Mouse (Mus musculus): ENCODE measurements around the gene Fam166b. TPM values are rescaled to one million over a fixed set of nuclear protein-coding genes. Genes with fewer than 3 reads are reported as not detected.
A peak's percentile ranks its signal among the peaks of the same experiment; 100 is the strongest.

Gene Fam166b
- polyA plus RNA-seq, 1 experiment from 2014 or later = 0.34 TPM

DNA sequence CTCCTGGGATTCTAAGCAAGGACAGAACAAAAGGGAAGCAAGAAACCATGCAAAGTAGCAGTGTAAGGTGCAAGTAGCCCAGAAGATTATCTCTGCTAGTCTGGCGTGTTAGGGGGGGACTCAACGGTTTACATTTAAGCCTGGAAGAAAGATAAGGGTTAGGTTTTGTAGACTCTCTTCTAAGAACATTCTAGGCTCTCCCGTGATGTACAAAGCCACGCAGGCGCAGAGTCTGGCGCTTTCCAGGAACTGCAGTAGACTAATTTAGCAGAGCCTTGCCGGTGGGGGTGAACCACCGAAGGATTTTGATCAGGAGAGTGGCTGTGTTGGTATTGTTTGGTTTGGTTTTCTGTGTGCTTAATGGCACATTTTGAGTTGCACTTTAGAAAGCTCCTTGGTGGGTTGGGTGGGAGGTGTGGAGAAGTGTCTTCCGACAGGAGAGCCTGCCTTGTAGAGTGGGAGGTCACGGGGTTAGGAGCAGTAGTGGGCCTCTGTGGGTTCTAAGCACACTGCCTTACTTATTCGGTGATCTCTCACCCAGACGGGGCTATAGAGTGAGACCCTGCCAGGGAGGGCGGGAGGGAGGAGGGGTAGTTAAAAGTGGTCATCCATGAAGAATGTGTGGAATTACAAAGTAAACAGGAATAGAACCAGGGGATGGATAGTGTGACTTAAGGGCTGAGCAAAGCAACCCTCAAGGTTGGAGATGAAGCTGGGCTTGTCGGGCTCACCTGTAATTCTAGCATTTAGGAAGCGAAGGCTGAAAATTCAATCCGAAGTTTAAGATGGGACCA is 11.5 kb downstream of the Fam166b start:
- Histone ChIP-seq H3K27me3 (replicated peaks) (peaks cover 8% of the 10 kb centered on the region; the same call in 1 of the 2 replicates), H3K9me3 (no peaks in the 10 kb centered on the region), H3K4me1 (peaks cover 4% of the 10 kb centered on the region; the same call in 1 of the 2 replicates), H3K9ac (no peak overlapping the region), H3K4me2 (replicated peaks) (no peak overlapping the region), H3K27ac (no peak overlapping the region), H3K4me3 (no peak overlapping the region), H3K36me3 (peaks cover 52% of the 10 kb centered on the region)
- no peak for ATAC-seq (ENCODE audit: low FRiP score, low read depth)
- WGBS = 77% methylated on average over 16 of the region's 16 CpGs

DNA sequence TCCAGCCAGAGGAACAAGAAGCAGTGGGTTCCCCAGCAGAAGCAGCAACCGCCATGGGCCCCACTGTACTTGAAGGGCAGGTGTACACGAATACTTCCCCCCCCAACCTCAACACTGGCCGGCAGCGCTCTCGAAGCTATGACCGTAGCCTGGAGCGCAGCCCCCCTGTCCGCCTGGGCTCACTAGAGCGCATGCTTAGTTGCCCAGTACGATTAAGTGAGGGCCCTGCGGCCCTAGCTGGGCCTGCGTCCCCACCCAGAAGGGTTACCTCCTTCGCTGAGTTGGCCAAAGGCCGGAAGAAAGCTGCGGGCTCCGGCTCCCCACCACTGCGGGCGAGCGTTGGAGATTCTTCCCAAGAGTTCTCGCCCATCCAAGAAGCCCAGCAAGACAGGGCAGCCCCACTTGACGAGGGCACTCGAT is 12.9 kb downstream of the Fam166b start:
- Histone ChIP-seq H3K9ac (no peak overlapping the region), H3K36me3 (peaks cover 38% of the 10 kb centered on the region), H3K9me3 (no peaks in the 10 kb centered on the region), H3K27ac (no peak overlapping the region), H3K4me3 (no peak overlapping the region), H3K4me2 (replicated peaks) (no peak overlapping the region), H3K4me1 (peaks cover 4% of the 10 kb centered on the region; the same call in 1 of the 2 replicates), H3K27me3 (replicated peaks) (no peaks in the 10 kb centered on the region)
- 95% methylated on average over 22 of the region's 22 CpGs for WGBS
- no peak for ATAC-seq (ENCODE audit: low FRiP score, low read depth)

DNA sequence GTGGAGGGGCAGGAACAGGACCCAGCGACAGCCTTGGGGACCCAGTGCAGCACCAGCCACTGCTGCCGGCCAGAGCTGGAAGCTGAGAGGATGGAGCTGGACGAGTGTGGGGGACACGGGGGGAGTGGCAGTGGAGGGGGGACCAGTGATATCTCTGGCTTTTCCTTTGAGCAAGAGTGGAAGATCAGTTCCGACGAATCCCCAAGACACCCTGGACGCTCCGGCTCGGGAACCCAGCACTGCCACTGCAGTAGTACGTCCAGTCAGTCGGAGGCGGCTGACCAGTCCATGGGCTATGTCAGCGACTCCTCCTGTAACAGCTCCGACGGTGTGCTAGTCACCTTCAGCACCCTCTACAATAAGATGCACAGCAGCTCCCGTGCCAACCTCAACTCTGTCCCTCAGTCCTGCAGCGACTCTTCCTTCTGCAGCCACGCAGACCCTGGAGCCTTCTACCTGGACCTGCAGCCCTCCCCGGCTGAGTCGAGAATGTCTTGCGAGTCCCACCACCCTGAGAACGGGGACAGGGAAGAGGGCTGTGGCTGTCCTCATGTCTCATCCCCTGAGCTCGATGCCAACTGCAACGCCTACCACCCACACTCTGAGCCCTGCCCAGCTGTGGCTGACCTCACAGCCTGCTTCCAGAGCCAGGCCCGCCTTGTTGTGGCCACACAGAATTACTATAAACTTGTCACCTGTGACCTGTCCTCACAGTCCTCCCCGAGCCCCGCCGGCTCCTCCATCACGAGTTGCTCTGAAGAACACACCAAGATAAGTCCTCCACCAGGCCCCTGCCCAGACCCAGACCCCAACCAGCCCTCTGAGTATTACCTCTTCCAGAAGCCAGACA is 13.5 kb downstream of the Fam166b start:
- H3K27ac ChIP-seq = no peak overlapping the region
- no peak overlapping the region for H3K4me2 ChIP-seq (replicated peaks)
- H3K4me3 ChIP-seq = no peak overlapping the region
- H3K4me1 ChIP-seq = peaks cover 4% of the 10 kb centered on the region; the same call in 1 of the 2 replicates
- no peak overlapping the region for H3K9ac ChIP-seq
- ATAC-seq (ENCODE audit: low FRiP score, low read depth) = no peak
- 90% methylated on average over 29 of the region's 29 CpGs for WGBS
- H3K9me3 ChIP-seq = no peaks in the 10 kb centered on the region
- H3K27me3 ChIP-seq (replicated peaks) = no peaks in the 10 kb centered on the region
- H3K36me3 ChIP-seq = peaks cover 38% of the 10 kb centered on the region

DNA sequence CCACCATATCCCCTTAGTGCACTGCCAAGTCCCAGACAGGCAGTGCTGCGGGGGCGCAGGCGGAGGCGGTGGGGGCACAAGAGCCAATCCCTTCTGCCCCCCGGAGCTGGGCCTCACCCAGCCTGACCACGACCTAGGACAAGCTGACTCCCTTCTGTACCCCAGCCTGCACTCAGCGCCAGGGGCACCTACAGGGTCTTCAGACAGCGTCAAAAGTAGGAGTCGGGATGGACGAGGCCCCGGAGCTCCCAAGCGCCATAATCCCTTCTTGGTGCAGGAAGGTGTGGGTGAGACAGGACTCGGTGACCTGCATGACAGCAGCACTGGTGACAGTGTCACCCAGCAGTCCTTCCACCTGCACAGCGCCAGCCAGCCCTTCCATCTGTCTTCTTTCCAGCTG is 14.2 kb downstream of the Fam166b start:
- 87% methylated on average over 14 of the region's 14 CpGs for WGBS
- no peak overlapping the region for H3K27ac ChIP-seq
- no peak overlapping the region for H3K4me3 ChIP-seq
- H3K9me3 ChIP-seq = no peaks in the 10 kb centered on the region
- H3K9ac ChIP-seq = no peak overlapping the region
- peaks cover 38% of the 10 kb centered on the region for H3K36me3 ChIP-seq
- H3K4me2 ChIP-seq (replicated peaks) = no peak overlapping the region
- no peak for ATAC-seq (ENCODE audit: low FRiP score, low read depth)
- peaks cover 4% of the 10 kb centered on the region; the same call in 1 of the 2 replicates for H3K4me1 ChIP-seq
- no peaks in the 10 kb centered on the region for H3K27me3 ChIP-seq (replicated peaks)

DNA sequence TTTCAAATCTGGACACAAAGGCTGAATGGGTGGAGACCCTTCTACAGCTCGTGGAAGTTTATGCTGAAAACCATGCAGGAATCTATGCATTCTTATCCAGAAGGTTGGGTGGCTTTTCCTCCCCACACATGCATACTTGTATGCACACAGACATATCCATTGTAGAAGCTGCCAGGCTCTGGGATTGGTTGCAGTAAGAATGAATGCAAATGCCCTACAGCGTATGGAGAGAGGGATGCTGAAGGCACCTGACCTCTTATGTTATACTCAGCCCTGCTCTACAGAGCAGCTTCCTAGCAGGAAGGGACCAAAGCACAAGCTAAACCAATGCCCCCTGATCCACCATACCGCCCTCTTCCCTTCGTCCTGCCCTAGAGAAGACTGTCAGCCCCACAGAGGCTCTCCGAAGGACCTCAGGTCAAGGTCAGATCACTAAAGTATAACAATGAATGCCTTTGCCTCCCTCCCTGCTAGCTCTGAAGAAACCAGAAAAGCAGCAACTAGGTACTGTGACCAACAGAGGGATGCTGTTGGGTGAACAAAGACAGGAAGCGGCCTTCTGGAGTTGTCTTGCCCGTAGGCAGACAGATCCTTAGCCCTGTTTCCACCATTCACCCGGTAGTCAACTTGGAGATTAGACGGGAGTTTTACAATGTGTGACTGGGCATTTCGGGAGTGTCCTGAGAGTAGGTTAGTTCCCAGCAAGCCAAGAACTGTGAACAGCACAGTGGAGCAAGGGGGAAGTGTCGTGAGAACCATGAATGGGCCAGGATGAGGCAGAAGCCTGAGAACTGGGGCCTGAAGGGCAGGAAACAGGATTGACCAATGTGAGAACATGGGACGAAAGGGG is 21.6 kb downstream of the Fam166b start:
- ATAC-seq (ENCODE audit: low FRiP score, low read depth) = peak; percentile 78
- H3K4me1 ChIP-seq = peaks cover 25% of the 10 kb centered on the region
- no peaks in the 10 kb centered on the region for H3K9me3 ChIP-seq
- H3K9ac ChIP-seq = peak overlapping the region; percentile 80
- 68% methylated on average over 12 of the region's 12 CpGs for WGBS
- H3K36me3 ChIP-seq = no peaks in the 10 kb centered on the region
- peak overlapping the region; percentile 63 for H3K4me2 ChIP-seq (replicated peaks)
- H3K4me3 ChIP-seq = peak overlapping the region; percentile 55
- H3K27ac ChIP-seq = peak overlapping the region; percentile 42
- no peaks in the 10 kb centered on the region for H3K27me3 ChIP-seq (replicated peaks)

DNA sequence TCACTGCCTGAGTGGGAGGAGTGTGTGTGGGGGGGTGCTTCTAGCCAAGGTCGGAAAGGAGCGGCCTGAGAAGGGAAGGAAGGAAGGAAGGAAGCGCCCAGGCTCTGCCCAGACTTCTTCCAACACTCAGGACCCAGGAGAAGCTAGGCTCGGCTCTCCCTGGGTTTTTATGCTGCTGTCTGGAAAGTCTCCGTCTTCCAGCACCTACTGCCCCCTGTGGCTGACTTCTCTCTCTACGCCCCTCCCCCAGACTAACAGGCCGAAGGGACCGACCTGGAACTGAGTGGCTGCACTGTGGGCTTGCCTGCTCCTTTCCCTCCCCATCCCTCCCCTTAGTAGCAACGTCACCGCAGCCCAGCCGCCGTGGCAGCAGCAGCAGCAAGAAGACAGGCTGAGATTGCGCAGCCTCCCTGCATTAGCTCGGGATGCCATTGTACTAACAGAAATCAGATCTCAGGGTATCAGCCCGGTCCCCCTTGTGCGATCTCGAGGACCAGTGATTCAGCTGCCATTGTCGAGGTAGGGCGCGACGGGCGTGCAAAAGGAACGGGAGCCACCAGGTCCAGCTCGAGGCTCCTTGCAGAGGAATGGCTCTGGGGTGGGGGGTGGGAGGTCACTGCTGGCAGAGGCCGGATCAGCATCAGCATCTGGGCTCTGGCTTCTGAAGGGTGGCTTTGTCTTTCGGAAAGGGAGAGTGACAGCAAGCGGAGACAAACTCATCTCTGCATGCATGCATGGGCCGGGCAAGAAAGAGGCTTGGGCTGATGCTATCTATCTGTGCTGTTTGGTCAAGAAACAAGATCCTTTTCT is 22.6 kb downstream of the Fam166b start:
- Histone ChIP-seq H3K9me3 (no peaks in the 10 kb centered on the region), H3K4me2 (replicated peaks) (peak overlapping the region; percentile 63), H3K27me3 (replicated peaks) (no peaks in the 10 kb centered on the region), H3K36me3 (no peaks in the 10 kb centered on the region), H3K4me3 (peak overlapping the region; percentile 55), H3K27ac (peak overlapping the region; percentile 88), H3K4me1 (peaks cover 27% of the 10 kb centered on the region), H3K9ac (peak overlapping the region; percentile 80)
- ATAC-seq (ENCODE audit: low FRiP score, low read depth) = peak; percentile 95
- 1% methylated on average over 28 of the region's 28 CpGs for WGBS

DNA sequence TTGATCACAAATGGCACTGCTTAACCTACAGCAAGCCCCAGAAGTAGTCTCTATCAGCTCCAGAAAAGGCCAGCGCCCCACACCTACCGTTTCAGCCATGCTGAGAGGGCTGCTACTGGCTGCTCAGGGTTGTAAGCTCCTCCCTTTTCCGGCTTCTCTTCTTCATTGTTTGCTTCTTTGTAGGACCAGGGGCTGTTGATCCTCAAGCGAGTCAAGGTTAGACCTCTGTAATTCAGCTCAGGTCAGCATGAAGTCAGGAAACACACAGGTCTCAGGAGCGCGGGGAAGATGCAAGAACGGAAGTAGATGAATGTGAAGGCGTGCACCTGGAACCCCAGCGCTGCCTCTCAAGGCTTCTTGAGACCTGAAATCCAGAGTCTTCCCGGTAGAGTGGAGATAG is 24.2 kb downstream of the Fam166b start:
- ATAC-seq (ENCODE audit: low FRiP score, low read depth) = no peak
- Histone ChIP-seq H3K4me2 (replicated peaks) (no peak overlapping the region), H3K36me3 (no peaks in the 10 kb centered on the region), H3K9ac (no peak overlapping the region), H3K27ac (no peak overlapping the region), H3K27me3 (replicated peaks) (no peaks in the 10 kb centered on the region), H3K9me3 (no peaks in the 10 kb centered on the region), H3K4me1 (peaks cover 34% of the 10 kb centered on the region), H3K4me3 (no peak overlapping the region)
- WGBS = 91% methylated on average over 10 of the region's 10 CpGs

DNA sequence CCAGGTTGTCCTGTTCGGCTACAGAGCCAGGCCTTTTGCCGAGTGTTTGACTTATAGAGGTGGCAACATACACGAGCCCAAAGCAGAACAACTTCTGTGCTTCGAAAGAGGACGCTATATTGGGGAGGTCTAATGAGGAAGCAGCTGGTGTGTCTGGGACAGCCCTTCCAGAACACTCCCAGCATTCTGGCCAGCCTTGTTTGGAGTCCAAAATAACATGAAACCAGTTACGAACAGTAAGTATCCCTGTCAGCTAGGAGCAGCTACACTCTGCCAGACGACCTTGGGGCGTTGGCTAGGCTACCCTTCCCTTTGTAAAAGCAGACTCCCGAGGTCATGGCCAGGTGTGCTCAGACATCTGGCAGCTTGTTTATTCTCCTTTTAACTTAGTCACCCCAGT is 26.7 kb downstream of the Fam166b start:
- Histone ChIP-seq H3K4me2 (replicated peaks) (no peak overlapping the region), H3K9me3 (no peaks in the 10 kb centered on the region), H3K4me3 (no peak overlapping the region), H3K36me3 (no peaks in the 10 kb centered on the region), H3K27me3 (replicated peaks) (no peaks in the 10 kb centered on the region), H3K27ac (no peak overlapping the region), H3K9ac (no peak overlapping the region), H3K4me1 (peaks cover 35% of the 10 kb centered on the region)
- 86% methylated on average over 9 of the region's 9 CpGs for WGBS
- ATAC-seq (ENCODE audit: low FRiP score, low read depth) = no peak

DNA sequence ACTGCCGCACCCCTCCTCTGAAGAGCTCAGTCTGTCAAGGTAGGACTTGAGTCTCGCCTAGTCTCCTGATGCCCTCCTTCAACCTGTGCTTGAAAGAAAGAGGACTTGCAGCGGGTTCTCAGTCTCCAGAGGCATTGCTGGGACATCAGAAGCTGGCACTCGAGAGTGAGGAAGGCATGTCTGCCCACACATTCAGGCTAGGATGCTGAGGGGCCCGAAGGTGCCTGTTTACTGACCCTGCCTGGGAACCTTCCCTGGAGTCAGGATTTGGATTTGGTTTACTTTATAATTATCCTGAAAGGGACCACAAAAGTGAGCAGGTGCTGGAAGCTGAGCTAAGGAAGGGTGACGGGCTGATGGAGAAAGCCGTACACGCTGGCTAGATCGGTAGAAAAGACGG is 27.4 kb downstream of the Fam166b start:
- Histone ChIP-seq H3K9ac (no peak overlapping the region), H3K36me3 (no peaks in the 10 kb centered on the region), H3K4me3 (no peak overlapping the region), H3K27ac (no peak overlapping the region), H3K27me3 (replicated peaks) (no peaks in the 10 kb centered on the region), H3K4me1 (peaks cover 33% of the 10 kb centered on the region), H3K4me2 (replicated peaks) (no peak overlapping the region), H3K9me3 (no peaks in the 10 kb centered on the region)
- WGBS = 91% methylated on average over 10 of the region's 10 CpGs
- no peak for ATAC-seq (ENCODE audit: low FRiP score, low read depth)

DNA sequence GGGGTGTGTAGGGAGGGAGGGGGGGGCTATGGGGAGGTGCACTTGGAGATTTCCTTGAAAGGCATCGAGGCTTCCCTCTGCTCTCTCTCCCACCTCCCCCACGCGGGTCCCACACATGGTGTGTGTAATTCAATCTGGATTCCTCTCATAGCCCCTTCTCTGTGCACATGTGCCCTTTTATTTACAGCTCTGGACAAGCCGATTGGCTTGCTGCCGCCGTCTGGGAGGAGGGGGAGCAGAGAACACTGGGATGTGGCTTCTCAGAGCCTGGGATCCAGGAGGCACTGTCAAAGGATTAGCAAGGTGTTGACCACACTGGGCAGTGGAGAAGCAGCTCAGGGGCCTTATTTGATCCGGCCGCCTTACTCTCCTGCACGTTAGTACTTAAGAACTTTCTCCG is 28.0 kb downstream of the Fam166b start:
- 31% methylated on average over 10 of the region's 10 CpGs for WGBS
- Histone ChIP-seq H3K27me3 (replicated peaks) (no peaks in the 10 kb centered on the region), H3K4me3 (no peak overlapping the region), H3K36me3 (no peaks in the 10 kb centered on the region), H3K9ac (no peak overlapping the region), H3K4me2 (replicated peaks) (0 out of 2 replicates have a peak overlapping the region, but pooled peaks have one; percentile 12), H3K9me3 (no peaks in the 10 kb centered on the region), H3K4me1 (peaks cover 32% of the 10 kb centered on the region), H3K27ac (no peak overlapping the region)
- 0 out of 2 replicates have a peak, but pooled peaks have one; percentile 35 for ATAC-seq (ENCODE audit: low FRiP score, low read depth)

Measured in neural tube, embryonic 12.5 days (tissue).